Mouse (Mus musculus): ENCODE data around the gene Pla2g16. TPM values are rescaled to one million over a fixed set of nuclear protein-coding genes. Genes with fewer than 3 reads are reported as not detected.

The Pla2g16 gene
- polyA plus RNA-seq (2015; fragmentation: Nextera tagmentation; extraction: Ambion mirVana), result 31.0 and 36.0 TPM in 2 replicates

GRCm38 (mm10) chr19:7557328-7557822 lies at the start of gene Pla2g16:
Gene Pla2g16, plus strand, starts transcription at chr19:7557459.

GRCm38 (mm10) chr19:7606801-7607689 lies 49.8 kb downstream of the Pla2g16 start, which contains the start of gene Lgals12:
Gene Lgals12, minus strand, starts transcription at chr19:7607193.

GRCm38 (mm10) chr19:7611942-7612757 lies 54.9 kb downstream of the Pla2g16 start, which contains the start of gene Hrasls5:
Gene Hrasls5, plus strand, starts transcription at chr19:7612541.

Other genes starting within 250 kb of the Pla2g16 start
- 25.2 and 32.3 TPM in 2 replicates for gene Mark2, start 215.6 kb upstream of the Pla2g16 start, polyA plus RNA-seq (2015; fragmentation: Nextera tagmentation; extraction: Ambion mirVana)
- 7.6 and 10.6 TPM in 2 replicates for gene Spindoc, start 174.5 kb upstream of the Pla2g16 start, polyA plus RNA-seq (2015; fragmentation: Nextera tagmentation; extraction: Ambion mirVana)
- 2.4 and 3.1 TPM in 2 replicates for gene 2700081O15Rik, start 139.8 kb upstream of the Pla2g16 start, polyA plus RNA-seq (2015; fragmentation: Nextera tagmentation; extraction: Ambion mirVana)
- gene Rtn3, start 74.2 kb upstream of the Pla2g16 start, polyA plus RNA-seq (2015; fragmentation: Nextera tagmentation; extraction: Ambion mirVana), result 70.4 and 79.1 TPM in 2 replicates
- 13.7 and 14.1 TPM in 2 replicates for gene Atl3, start 63.4 kb upstream of the Pla2g16 start, polyA plus RNA-seq (2015; fragmentation: Nextera tagmentation; extraction: Ambion mirVana)
- gene Lgals12, start 49.7 kb downstream of the Pla2g16 start, polyA plus RNA-seq (2015; fragmentation: Nextera tagmentation; extraction: Ambion mirVana), result not detected in 2 replicates
- gene Hrasls5, start 55.1 kb downstream of the Pla2g16 start, polyA plus RNA-seq (2015; fragmentation: Nextera tagmentation; extraction: Ambion mirVana), result not detected in 2 replicates
- gene Slc22a19, start 153.9 kb downstream of the Pla2g16 start, polyA plus RNA-seq (2015; fragmentation: Nextera tagmentation; extraction: Ambion mirVana), result not detected in 2 replicates
- gene Slc22a26, start 245.2 kb downstream of the Pla2g16 start, polyA plus RNA-seq (2015; fragmentation: Nextera tagmentation; extraction: Ambion mirVana), result not detected in 2 replicates